Mouse (Mus musculus): ENCODE measurements around the gene a.
"Not testable (repeated sequence)": the region's sequence is repeated elsewhere in the genome, so short reads cannot be mapped to it uniquely, and the experiment has no call there.

The a gene

DNA sequence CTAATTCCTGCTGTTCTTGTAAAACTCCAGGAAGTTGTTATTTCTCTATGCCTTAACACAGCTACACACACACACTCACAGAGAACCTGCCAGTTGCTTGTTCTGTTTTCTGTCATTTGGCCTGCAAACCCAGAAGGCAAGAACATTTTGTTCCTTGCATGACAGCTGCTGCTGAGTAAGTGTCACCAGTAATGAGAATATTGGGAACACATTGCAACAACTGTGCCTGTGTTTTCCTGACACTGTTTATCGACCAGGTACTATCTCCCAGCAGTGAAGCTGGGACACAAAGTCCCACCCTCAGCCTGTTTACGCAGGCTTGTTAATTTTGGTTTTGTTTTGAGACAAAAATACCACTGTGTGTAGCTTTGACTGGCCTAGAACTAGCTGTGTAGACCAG lies 261.5 kb downstream of the a start:
- no peak for DNase-seq (ENCODE audit: low spot score)

DNA sequence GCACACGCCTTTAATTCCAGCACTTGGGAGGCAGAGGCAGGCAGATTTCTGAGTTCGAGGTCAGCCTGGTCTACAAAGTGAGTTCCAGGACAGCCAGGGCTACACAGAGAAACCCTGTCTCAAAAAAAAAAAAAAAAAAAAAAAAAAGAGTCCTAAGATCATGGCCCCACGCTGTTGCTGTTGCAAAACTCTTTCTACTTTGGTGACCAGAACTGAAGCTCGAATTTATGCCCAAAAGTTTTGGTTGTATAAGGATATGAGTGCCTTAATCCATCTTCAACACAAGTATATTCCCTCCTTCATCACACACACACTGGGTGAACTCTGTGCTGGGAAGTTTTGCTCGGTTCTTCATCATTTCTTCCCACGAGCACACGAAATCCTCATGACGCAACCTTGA lies 262.3 kb downstream of the a start:
- not testable (repeated sequence) for DNase-seq (ENCODE audit: low spot score)

DNA sequence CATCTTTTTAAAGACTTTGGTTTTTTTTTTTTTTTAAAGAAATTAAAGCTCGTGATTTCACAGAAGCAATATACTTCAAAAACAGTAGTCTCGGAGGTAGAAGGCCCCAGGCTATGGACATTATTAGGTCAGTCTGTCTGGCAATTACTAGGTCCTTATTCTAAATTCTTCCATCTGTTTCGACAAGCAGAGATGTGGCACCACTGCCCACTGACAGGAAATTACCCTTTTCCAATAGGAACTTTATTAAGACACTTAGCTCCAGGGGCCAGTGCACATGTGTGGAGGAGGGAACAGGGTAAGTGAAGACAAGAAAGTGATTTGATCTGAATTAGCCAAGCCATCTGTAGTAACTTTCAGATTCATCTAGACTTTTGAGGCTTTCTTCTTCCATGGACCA lies 263.5 kb downstream of the a start:
- no peak for DNase-seq (ENCODE audit: low spot score)

DNA sequence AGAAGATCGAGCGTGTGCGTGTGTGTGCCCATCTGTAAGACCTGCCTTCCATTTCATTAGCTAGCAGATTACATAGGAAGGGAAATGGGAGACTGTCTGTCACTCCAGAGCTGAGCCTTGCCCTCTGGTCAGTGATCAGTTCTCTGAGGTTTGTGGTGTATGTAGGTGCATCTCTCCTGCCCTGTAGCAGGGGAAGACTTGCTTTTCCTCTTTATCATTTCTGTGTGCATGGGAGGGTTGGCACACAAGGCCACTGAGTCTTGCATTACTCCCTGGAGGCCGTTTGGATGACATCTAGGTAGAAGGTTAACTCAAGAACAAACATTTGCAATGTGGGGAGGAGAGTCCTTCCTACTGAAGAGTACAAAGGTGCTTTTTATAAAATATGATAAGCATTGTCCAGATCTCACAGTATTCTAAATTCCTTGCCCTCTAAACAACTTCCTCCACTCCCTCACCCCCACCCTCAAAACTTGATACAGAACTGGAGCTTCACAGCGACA lies 264.9 kb downstream of the a start:
- no peak for DNase-seq (ENCODE audit: low spot score)

DNA sequence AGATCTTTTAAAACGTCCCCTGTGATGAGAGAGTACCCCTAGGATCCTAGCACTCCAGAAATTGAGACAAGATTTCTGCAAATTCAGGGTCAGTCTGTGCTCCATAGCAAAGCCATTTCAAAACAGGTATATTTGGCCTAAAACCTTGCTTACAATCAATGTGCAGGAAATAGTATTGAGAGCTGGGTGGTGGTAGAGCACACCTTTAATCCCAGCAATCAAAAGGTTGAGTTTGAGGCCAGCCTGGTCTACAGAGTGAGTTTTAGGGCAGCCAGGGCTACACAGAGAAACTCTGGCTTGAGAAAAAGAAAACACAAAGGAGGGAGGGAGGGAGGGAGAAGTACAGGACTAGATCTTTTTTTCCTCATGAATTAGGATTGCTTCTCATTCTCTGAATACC lies 266.2 kb downstream of the a start:
- no peak for DNase-seq (ENCODE audit: low spot score)

DNA sequence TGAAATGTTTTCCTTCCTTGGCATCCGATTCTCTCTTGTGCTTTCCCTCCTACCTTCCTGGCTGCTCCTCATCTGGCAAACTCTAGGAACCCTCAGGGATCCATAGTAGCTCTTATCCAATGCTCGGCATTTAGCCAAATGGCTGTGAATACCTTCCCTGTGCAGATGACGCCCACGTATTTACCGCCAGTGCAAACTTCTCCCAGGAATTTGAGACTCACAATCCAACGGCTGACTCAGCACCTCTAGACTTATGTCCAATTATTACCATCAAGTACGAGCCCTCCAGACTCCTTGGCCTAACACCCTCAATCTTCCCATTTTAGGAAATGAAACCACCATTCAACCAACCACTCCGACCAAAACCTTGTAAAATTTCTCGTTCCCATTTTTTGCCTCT lies 279.8 kb downstream of the a start:
- DNase-seq (ENCODE audit: low spot score), result no peak

DNA sequence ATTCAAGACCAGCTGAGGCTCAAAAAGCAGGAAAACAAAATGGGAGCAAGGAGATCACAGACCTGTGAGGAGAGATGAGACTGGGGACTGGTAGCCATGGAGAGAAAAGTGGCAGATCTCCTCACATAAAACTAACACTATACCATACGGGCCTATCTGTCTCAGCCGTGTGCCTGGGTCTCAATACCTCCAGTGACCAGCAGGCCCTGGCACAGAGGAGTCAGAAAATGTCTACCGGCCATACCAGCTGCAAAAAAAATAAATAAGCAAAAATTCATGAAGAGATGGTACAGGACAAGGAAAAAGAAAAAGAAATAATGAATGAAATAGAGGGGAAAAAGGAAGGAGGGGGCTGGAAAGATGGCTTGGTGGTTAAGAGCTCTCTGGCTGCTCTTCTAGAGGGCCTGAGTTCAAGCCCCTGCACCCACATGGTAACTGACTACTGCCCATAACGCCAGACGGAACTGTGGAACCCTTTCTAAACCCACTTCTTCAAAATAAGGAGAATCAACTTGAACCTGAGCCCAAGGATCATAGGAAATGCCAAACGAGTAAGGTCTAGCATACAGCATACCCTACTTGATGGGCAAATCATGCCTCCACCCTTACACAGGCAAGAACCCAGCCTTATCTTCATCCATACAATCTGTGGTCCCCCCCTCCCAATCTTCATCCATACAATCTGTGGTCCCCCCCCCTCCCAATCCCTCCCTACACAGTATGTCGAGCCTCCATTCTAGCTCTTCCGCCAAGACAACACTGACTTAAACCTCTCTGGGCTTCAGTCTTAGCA lies 281.3 kb downstream of the a start:
- DNase-seq (ENCODE audit: low spot score), result no peak

DNA sequence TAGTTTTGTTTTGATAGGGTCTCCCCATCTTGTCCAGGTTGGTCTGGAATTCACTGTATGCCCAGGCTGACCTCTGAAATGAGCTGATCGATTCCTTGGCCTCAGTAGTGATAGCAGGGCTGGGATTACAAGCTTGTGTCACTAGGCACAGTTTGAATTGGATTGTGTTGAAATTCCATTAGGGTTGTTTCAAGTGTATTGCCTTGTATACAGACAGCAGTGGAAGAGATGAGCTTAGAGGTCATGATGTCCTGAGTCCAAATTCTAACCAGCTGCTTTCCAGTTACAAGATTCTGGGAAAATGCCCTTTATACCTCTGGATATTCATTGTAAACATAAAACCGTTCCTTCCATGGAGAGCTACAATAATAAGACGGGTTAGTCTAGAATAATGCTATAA lies 282.1 kb downstream of the a start:
- DNase-seq (ENCODE audit: low spot score), result no peak

DNA sequence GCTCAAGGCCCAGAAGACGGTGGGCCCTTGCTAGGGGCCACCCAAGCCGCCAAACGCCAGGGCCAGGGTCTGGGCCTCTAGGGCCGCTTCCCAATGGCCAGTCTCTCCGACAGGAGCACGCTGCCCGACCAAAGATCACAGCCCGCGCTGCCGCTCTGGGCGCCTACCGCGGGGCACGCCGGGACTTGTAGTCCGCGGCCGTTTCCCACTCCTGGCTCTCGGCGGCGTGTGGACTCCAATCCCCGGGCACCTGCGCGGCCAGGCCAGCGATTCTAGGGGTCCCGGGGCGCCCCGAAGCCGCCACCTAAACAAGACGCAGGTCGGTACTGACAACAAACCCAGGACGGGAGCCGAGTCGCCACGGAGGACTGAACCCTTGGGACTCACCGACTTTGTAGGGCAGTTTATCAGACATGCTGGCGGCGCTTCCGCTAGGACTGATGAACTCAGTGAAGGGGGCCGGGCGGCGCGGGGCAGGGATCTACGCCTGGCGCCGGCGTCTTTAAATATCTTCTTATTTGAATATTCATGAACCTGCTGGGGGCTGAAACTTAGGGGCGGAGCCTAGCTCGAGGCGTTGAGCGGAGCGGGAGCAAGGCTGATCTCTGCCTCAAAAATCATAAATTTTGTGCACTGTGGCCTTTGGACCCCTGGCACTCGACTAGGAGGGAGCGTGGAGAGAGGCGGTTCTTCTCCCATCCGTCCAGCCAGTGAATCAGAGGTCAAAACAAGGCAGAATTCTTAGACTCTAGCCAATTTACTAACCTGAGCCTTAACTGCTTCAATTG lies 283.0 kb downstream of the a start, which contains the start of gene Ahcy:
Gene Ahcy (minus strand): TSS at position 520 of the 788 bp plus-strand sequence.
- DNase-seq (ENCODE audit: low spot score), result peak; percentile 95

DNA sequence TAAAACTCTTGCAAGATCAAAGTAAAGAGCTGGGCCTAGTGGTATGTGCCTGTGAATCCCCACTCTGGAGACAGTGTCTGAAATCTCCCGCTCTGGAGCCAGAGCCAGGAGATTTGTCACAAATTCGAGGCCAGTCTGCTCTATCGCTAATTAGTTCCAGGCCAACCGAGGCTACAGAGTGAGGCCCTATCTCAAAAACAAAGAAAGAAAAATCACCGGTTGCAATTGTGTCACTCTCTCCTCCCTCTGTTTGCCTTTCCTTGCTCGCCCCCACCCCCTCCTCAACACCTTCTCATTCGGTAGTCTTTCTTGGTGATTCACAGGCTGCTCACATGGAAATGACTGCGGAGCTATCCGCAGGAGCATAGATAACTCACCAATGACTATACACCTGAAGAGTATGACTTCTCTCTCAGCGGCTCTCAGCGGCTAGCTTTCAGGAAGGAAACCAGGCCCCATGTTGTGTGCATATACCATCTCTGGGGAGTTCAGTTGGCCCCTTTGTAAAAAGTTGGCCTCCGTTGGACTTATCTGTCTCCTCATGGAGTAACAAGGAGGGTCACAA lies 283.6 kb downstream of the a start:
- peak; percentile 69 for DNase-seq (ENCODE audit: low spot score)

DNA sequence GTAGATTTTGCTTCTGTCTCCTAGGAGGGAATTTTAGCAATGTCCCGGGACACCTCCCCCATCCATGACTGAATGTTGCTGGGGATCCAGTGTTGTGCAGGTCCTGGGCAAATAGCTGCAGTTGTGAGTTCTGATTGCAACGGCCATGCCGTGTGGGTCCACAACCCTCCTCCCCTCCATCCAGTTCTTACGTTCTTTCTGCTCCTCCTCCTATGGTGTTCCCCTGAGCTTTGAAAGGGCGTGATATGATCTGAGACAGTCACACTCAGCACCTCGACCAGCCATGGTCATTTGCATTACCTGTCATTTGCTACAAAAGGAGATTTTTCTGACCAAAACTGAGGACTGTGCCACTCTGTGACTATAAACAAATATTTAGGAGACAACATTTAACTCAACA lies 284.4 kb downstream of the a start:
- no peak for DNase-seq (ENCODE audit: low spot score)

DNA sequence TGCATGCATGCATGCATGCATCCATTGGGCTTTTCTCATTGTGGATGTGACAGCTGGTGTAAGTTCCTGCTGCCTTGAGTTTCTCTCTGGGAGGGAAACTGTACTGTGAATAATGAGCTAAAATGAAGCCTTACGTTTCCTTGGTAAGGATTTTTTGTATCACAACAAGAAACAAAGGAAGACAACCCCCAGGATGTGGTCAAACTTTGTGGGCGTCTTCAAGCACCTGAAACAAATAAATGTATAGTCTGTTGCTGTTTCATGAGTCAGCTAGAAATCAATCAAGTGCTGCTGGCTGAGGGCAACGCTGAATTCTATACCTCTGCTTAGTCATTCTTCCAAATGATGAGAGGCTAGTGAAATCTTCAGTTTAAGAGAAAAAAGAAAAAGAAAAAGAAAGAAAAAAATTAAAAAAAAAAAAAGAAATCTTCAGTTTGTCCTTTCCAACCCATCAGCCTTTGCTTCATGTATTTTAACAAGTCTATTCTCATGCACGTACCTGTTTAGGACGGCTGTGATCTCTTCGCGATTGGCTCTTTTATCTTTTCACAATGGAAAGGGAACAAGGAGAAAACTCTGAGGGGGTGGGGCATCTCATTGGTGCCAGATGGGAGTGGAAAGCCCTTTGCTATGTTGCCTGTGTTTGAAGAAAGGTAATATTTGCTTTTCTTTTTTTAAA lies 288.4 kb downstream of the a start:
- DNase-seq (ENCODE audit: low spot score), result no peak

DNA sequence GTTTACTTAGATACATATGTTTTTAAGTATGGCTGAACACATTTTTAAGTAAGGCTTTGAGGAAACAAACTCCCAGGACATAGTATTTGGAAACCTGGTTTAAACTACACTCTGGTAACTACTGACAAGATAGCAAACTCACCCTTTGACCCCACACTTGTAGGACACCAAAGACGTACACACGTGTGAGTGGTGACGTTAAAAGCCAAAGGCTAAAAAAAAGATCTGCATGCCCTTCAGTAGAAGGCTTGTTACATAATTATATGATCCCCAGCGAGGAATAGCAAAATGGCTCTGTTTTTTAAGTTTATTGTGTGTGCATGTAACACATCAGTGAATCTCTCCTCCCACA lies 289.0 kb downstream of the a start:
- DNase-seq (ENCODE audit: low spot score), result no peak

DNA sequence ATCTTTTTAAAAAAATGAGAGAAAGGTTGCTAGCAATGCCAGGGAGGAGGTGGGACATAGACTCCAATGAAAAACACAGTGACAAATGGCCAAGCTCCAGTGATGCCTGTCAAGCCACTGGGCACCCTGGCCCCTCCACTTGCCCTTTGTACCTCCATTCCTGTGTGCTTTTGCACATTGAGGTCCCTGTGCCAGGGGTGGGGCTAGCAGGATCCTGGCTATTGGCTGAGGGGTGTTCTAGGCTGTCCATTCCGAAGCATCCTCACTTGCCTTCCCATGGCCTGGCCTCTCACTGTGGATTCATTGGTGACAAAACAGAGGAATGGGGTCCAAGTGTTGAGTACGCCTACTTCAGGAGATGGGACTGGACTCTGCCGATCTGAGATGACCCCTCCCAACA lies 289.9 kb downstream of the a start:
- no peak for DNase-seq (ENCODE audit: low spot score)

DNA sequence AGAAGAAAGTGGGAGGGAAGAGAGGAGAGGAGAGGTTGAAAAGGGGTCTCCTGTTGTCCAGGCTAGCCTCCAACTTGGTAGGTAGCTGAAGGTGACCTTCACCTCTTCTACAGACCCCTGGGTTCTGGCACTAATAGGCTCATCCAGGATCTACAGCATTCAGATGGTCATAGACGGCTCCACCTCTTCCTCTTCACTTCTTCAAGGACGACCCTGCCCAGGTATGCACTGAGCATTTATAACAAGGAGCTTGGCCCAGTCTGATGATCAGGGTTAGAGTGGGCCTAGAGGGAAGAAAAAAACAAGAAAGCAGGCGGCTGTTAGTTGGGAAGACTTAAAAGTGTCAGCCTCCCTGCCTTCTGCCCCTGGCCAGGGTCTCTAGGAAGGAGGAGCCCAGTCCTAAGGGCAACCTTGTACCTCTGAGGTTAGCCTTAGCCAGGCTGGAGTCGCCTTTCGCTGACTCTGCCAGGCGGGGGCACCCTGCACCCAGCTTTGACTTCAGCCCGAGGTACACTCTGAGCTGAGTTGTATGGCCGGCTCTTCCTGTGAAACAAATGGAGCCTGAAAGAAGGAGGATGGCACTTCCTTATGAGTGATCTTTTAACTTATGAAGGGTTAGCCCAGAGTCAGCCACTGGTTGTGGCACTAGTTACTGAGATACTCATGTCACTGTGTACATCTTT lies 291.1 kb downstream of the a start:
- DNase-seq (ENCODE audit: low spot score), result peak; percentile 74

DNA sequence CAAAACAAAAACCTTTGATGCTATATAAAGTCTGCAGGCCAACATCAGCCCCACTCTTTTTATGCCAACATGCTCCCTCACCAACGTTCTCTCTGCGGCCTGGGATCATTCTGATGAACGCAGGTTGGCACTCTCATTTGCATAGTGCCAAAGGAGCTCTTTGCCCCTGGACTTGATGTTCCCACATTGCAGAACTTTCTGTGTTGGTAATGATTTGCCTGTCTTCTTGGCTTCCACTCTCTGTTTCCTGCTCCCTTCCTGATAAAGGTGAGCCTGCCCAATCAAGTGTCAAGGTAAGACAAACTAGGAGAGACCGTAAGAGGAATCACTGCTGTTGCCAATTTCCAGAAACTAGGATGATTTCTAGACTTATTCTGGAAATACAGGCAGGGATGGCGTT lies 293.3 kb downstream of the a start:
- no peak for DNase-seq (ENCODE audit: low spot score)

DNA sequence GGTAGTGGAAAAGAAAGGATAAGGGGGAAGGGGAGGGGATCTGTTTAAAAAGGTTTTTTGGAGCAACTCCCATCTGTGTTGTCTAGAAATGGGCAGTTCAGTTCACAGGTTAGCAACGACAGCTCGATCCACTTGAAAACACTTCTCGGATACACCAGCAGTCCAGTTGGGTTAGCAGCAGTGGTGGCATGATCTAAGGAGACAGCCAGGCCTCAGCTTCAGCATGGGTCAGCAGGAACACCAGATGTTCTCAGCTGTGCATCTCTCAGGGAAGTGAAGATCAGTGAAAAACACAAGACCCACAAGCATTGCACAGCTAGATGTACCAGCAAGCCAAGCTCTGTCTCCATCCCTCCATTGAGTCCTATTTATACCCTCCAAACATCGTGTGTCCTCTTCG lies 295.1 kb downstream of the a start:
- DNase-seq (ENCODE audit: low spot score), result no peak

DNA sequence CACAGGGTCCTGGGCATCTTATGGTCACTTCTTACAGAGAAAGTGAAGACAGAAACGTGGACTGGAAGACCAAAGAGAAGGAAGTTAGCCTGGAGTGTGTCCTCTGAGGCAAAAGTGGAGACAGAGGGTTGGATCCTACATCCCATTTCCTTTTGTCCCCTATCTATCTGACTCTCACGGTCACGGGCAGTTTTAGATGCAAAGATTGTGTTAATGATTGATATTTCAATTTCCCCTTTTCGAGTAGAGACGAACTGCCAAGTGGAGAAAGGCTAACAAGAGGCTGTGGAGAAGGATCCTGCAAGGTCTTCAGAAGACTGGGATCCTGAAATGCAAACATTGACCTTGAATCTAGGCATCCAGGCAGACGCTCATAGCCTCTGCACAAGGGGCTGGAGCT lies 297.1 kb downstream of the a start:
- DNase-seq (ENCODE audit: low spot score), result no peak

DNA sequence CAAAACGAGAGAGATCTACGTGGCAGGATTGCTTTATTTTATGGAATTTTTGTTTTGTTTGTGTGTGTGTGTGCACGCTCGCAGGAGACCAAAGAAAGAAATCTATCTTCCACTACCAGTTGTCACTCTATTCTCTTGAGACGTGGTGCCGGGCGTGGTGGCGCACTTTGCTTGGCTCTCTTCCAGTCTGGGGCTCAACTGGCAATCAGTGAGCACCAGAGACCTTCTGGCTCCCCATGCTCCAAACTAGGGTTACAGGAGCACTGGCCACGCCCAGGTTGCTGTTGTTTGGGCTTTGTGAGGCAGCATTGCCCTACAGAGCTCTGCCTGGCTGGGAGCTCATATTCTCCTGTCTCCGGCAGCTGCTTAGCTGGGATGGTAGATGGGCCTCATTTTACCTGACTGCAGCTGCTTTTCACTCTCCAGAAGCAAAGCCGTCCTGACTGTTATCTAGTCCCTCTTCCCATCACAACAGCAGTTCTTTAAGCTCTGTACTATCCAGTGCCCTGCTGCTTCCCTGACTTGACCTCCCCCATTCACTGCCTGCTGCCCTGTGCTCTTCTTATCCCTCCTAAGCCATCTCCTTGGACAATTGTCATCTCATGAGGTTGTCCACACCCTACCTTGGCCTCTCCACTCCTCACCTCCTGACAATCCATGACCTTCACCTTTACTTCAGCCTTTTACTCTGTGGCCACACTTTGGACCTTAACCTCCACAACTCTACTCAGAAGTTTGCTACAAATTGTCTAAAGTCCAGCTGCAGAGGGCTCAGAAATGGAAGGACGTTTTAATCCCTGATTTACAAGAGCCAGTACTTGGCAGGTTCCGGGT lies 299.9 kb downstream of the a start:
- no peak for DNase-seq (ENCODE audit: low spot score)

DNA sequence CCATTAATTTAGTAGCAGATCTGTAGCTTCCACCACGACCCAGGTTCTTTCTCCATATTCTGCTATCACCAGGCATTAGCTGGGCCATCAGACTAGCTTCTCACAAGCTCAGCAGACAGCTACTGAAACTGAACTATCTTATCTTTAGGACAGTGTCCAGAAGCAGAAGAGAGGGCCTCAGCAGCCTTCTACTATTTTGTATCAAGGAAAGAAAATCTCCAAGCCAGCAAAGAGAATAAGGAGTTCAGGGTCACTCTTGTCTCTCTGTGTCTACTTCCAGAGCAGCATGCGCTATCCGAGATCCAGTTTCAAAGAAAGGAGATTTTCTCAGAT lies 300.5 kb downstream of the a start:
- DNase-seq (ENCODE audit: low spot score), result no peak

DNA sequence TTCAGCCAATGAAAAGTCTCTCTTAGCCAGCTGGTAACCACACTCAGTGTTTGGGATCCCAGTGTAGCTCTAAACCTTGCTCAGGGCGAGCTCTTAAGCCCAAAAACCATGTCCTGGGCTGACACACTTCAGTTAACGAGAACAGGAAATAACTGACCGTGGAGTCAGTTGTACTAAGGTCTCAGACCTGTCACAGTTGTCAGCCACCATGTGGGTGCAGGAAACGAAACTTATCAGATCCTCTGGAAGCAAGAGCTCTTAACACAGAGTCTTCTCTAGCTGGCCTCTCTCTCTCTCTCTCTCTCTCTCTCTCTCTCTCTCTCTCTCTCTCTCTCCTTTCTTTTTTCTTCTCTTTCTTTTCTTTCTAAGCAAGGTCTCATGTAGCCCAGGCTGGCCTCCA lies 302.2 kb downstream of the a start:
- DNase-seq (ENCODE audit: low spot score), result no peak

Measured in embryo, embryonic 10 days (tissue).